Comparison of ENCODE assay signal across 9 mouse cellular contexts in genomic region chrX:43429982-43430531, GRCm38 (mm10). TPM values are rescaled to one million over a fixed set of nuclear protein-coding genes. Genes with fewer than 3 reads are reported as not detected.
A peak's percentile ranks its signal among the peaks of the same experiment; 100 is the strongest.
DNase-seq lines count a peak whose midpoint lies in the region; ATAC-seq and TF ChIP-seq lines count a peak whose summit lies in the region.
"Had no signal": no experiment of that assay in that cellular context is flagged by ENCODE, and none has a peak within 500 bp of the region (broad histone marks: within the 10 kb centered on the region; RNA-seq: fewer than 3 reads in every experiment).

No protein-coding gene starts in this region.

- no peaks in the 10 kb centered on the region for H3K36me3 ChIP-seq in midbrain, embryonic 14.5 days (ENCODE audit: control insufficient read depth, insufficient read depth, low read length)
- H3K36me3 ChIP-seq in thymus, adult 2 months (ENCODE audit: control insufficient read depth, insufficient read depth, low read length) = no peaks in the 10 kb centered on the region

- peak overlapping the region; percentile 42; the same call in 1 of the 2 replicates for H3K9ac ChIP-seq in midbrain, embryonic 14.5 days (replicated peaks; ENCODE audit: low read length)
- H3K9ac ChIP-seq: liver, embryonic 14.5 days had no signal

- no peaks in the 10 kb centered on the region for H3K27me3 ChIP-seq in midbrain, embryonic 14.5 days (ENCODE audit: control insufficient read depth, insufficient read depth, low read length)
- H3K27me3 ChIP-seq in thymus, adult 2 months (ENCODE audit: control insufficient read depth, insufficient read depth, low read length) = no peaks in the 10 kb centered on the region

- H3K9me3 ChIP-seq in midbrain, embryonic 14.5 days (ENCODE audit: control insufficient read depth, low read length) = no peaks in the 10 kb centered on the region

- H3K27ac ChIP-seq in embryonic fibroblast, embryonic 13.5 days (ENCODE audit: insufficient read depth, low read length) = no peak overlapping the region
- peak overlapping the region; percentile 78 for H3K27ac ChIP-seq in midbrain, embryonic 14.5 days (replicated peaks; ENCODE audit: low read depth, low read length)
- H3K27ac ChIP-seq in thymus, adult 2 months (ENCODE audit: control insufficient read depth, insufficient read depth, low read length) = no peak overlapping the region
- H3K27ac ChIP-seq: liver, embryonic 14.5 days had no signal

- H3K4me2 ChIP-seq in midbrain, embryonic 14.5 days (ENCODE audit: low read length) = peak overlapping the region; percentile 62

- H3K4me1 ChIP-seq in embryonic fibroblast, embryonic 13.5 days (ENCODE audit: control insufficient read depth, insufficient read depth, low read length) = no peaks in the 10 kb centered on the region
- no peaks in the 10 kb centered on the region for H3K4me1 ChIP-seq in midbrain, embryonic 14.5 days (ENCODE audit: control insufficient read depth, insufficient read depth, low read length)
- no peaks in the 10 kb centered on the region for H3K4me1 ChIP-seq in thymus, adult 2 months (replicated peaks; ENCODE audit: control insufficient read depth, insufficient read depth, low read length)

- WGBS in midbrain, embryonic 14.5 days = 22% methylated on average over 25 of the region's 25 CpGs
- WGBS in thymus, adult 2 months = 4% methylated on average over 25 of the region's 25 CpGs

- TF ChIP-seq CTCF in embryonic fibroblast, embryonic 13.5 days (IDR thresholded peaks at IDR 0.05; ENCODE audit: borderline replicate concordance, insufficient read depth, low read length) = no peak
- TF ChIP-seq CTCF in thymus, adult 2 months (IDR thresholded peaks at IDR 0.05; ENCODE audit: borderline replicate concordance, control insufficient read depth, extremely low read depth, insufficient read depth, low read length, poor library complexity) = no peak

- peak; percentile 73 for ATAC-seq in midbrain, embryonic 14.5 days (ENCODE audit: low FRiP score, low TSS enrichment)

- TF ChIP-seq POLR2A in embryonic fibroblast, embryonic 13.5 days (IDR thresholded peaks at IDR 0.05; ENCODE audit: low read depth, low read length) = no peak
- TF ChIP-seq POLR2A in thymus, adult 2 months (IDR thresholded peaks at IDR 0.05; ENCODE audit: control insufficient read depth, extremely low read depth, insufficient read depth, low read length, poor library complexity) = no peak

- DNase-seq in testis, postnatal 10 days (ENCODE audit: low spot score) = peak; percentile 33
- no peak for DNase-seq in testis, postnatal 14 days (ENCODE audit: low spot score)
- DNase-seq in layer of hippocampus, adult 18-20 months (ENCODE audit: low spot score in 2 of 2) = peak; percentile 11 to 26
- DNase-seq in midbrain, embryonic 14.5 days = peak; percentile 65
- DNase-seq in thymus, adult 18-20 months = no peak
- DNase-seq in lung, postnatal 14 days = no peak
- DNase-seq in thymus, adult 2 months = no peak

- peak overlapping the region; percentile 24 for H3K4me3 ChIP-seq in embryonic fibroblast, embryonic 13.5 days (ENCODE audit: insufficient read depth, low read length)
- peak overlapping the region; percentile 41 for H3K4me3 ChIP-seq in midbrain, embryonic 14.5 days (replicated peaks; ENCODE audit: low read depth, low read length)
- no peak overlapping the region for H3K4me3 ChIP-seq in thymus, adult 2 months (ENCODE audit: control insufficient read depth, insufficient read depth, low read length)

RNA-seq across cellular contexts. Expression of gene Tenm1, which starts 1.1 kb away (rescaled TPM):
- polyA plus RNA-seq in embryonic fibroblast, embryonic 13.5 days (2011; ENCODE audit: insufficient read length, low read depth, missing spikeins) = 0.16 TPM in 1 of 2 replicates, not detected in the other
- total RNA-seq in layer of hippocampus, adult 18-20 months (2021) = 10 to 100 TPM; 34.5 to 35.7 TPM
- 27.9 and 34.4 TPM in 2 replicates for polyA plus RNA-seq in midbrain, embryonic 14.5 days (2014; fragmentation: Nextera tagmentation; extraction: Ambion mirVana)
- polyA plus RNA-seq in thymus, adult 2 months (2012; rRNA removed) = 0.42 and 0.50 TPM in 2 replicates

Comparison
In these comparisons a context has a peak if more than half of its experiments do, and no peak if none do; other contexts are left out.
1. DNase-seq: peak in testis, postnatal 10 days (single experiment), layer of hippocampus, adult 18-20 months (2 of 2) and midbrain, embryonic 14.5 days (single experiment); none in testis, postnatal 14 days (single experiment), thymus, adult 18-20 months (0 of 2), lung, postnatal 14 days (single experiment) and thymus, adult 2 months (single experiment).
2. RNA of gene Tenm1, which starts 1.1 kb away (polyA plus RNA-seq): 27.9 to 34.4 TPM in midbrain, embryonic 14.5 days; 0.42 to 0.50 TPM in thymus, adult 2 months and 0.16 TPM in embryonic fibroblast, embryonic 13.5 days; every median in the first group is over 10 times any median in the second.